Mouse (Mus musculus) cerebellum, adult 2 months (tissue): ENCODE results near the gene Ptprf.

Experiments
- CTCF ChIP-seq: fragments of 200-500 bp; IDR thresholded peaks from 2 replicates; pipeline ENCODE4 v1.5.1; 2011; ENCODE audit warnings: low read depth, mild to moderate bottlenecking, control low read depth, low read length, moderate library complexity, borderline replicate concordance; ENCODE audit not compliant: insufficient read depth
- POLR2A ChIP-seq: fragments of 200-500 bp; IDR thresholded peaks from 2 replicates; pipeline ENCODE4 v1.6.1; 2011; ENCODE audit warnings: low read length, control low read depth, borderline replicate concordance; ENCODE audit not compliant: insufficient read depth

- no peak for TF ChIP-seq POLR2A
- TF ChIP-seq CTCF, result no peak
These were observed 9.0 kb downstream of the Ptprf start for GRCm38 (mm10) chr4:118282182-118282562.
